Mouse (Mus musculus): ENCODE data around the gene Cacnb1.

Gene Cacnb1

GRCm38 (mm10) chr11:98037871-98038270, 15.0 kb upstream of the Cacnb1 start:
- peak; percentile 59 for DNase-seq

GRCm38 (mm10) chr11:98035977-98036377, 13.1 kb upstream of the Cacnb1 start:
- peak; percentile 64 for DNase-seq

GRCm38 (mm10) chr11:98034840-98035239, 12.0 kb upstream of the Cacnb1 start:
- no peak for DNase-seq

- DNase-seq: no peak
Observed at GRCm38 (mm10) chr11:98034061-98034460, 11.2 kb upstream of the Cacnb1 start.

GRCm38 (mm10) chr11:98031443-98031770, 8.6 kb upstream of the Cacnb1 start:
- DNase-seq: peak; percentile 85

GRCm38 (mm10) chr11:98030701-98031442, 8.0 kb upstream of the Cacnb1 start:
- DNase-seq: no peak

GRCm38 (mm10) chr11:98027785-98028184, 5.0 kb upstream of the Cacnb1 start:
- DNase-seq: no peak

GRCm38 (mm10) chr11:98027297-98027688, 4.5 kb upstream of the Cacnb1 start:
- DNase-seq: no peak

- peak; percentile 93 for DNase-seq
Observed at GRCm38 (mm10) chr11:98026570-98027296, 3.9 kb upstream of the Cacnb1 start, which contains the start of gene Rpl19. Gene Rpl19, plus strand, starts transcription at chr11:98026710.

- DNase-seq: no peak
Observed at GRCm38 (mm10) chr11:98026248-98026569, 3.4 kb upstream of the Cacnb1 start.

- DNase-seq: no peak
Observed at GRCm38 (mm10) chr11:98024516-98024915, 1.7 kb upstream of the Cacnb1 start.

- DNase-seq: no peak
Observed at GRCm38 (mm10) chr11:98022253-98022554, 630 bp downstream of the Cacnb1 start.

GRCm38 (mm10) chr11:98021565-98022252, 1.1 kb downstream of the Cacnb1 start:
- DNase-seq: peak; percentile 69

GRCm38 (mm10) chr11:98021118-98021517, 1.7 kb downstream of the Cacnb1 start:
- DNase-seq: no peak

GRCm38 (mm10) chr11:98020710-98021109, 2.1 kb downstream of the Cacnb1 start:
- no peak for DNase-seq

GRCm38 (mm10) chr11:98019883-98020610, 2.8 kb downstream of the Cacnb1 start:
- DNase-seq: peak; percentile 29

GRCm38 (mm10) chr11:98018858-98019641, 3.8 kb downstream of the Cacnb1 start:
- peak; percentile 75 for DNase-seq

GRCm38 (mm10) chr11:98018222-98018621, 4.6 kb downstream of the Cacnb1 start:
- DNase-seq: peak; percentile 5

- no peak for DNase-seq
Observed at GRCm38 (mm10) chr11:98016824-98017223, 6.0 kb downstream of the Cacnb1 start.

GRCm38 (mm10) chr11:98016177-98016576, 6.7 kb downstream of the Cacnb1 start:
- no peak for DNase-seq

GRCm38 (mm10) chr11:98012831-98013230, 10.0 kb downstream of the Cacnb1 start:
- DNase-seq: no peak

- no peak for DNase-seq
Observed at GRCm38 (mm10) chr11:98011716-98012115, 11.1 kb downstream of the Cacnb1 start.

- no peak for DNase-seq
Observed at GRCm38 (mm10) chr11:98008087-98008486, 14.7 kb downstream of the Cacnb1 start.
